Mouse (Mus musculus): ENCODE results near the gene Lmbr1l. TPM values are rescaled to one million over a fixed set of nuclear protein-coding genes. Genes with fewer than 3 reads are reported as not detected.

Gene Lmbr1l
- total and polyA plus RNA-seq, 3 experiments = 7.0 to 17.3 TPM; not detected in 1

DNA sequence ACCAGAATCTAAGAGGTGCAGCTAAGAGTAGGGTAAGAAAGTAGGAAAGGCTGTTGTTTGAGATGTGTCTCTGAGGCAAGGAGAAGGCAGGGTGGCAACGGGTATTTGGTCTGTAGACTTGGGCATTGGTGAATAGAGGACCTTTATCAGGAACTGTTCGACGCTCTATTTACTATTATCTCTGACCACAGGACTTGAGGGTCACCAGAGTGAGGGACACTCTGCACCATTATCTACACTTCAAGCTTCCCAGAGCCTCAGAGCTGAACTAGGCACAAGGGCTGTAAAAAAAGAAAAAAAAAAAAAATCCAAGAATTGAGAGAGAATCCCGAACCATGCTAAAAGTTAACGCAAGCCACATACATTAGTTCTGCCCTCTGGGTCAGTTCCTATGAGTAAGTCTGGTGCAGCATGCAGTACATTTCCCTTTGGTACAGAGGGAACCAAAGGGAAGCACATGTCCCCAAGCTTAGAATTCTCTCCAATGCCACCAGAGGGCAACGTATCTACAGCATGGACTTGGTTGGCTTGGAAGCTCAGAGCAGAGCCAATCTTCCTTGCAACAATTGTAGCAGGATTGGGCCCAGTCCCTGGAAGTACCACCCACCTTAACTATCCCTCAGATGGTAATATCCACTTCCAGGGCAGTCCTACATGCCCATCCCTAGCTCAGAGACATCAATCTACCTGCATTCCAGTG, 26.0 kb downstream of the Lmbr1l start:
- Histone ChIP-seq H3K9me3 (replicated peaks; ENCODE audit: insufficient read depth, low read length) (no peaks in the 10 kb centered on the region), H3K4me3 (ENCODE audit: control insufficient read depth in 1 of 2, insufficient read depth in 1 of 2, low read depth in 2 of 2, low read length in 2 of 2) (no peak overlapping the region), H3K79me2 (ENCODE audit: control insufficient read depth, insufficient read depth, low read length, poor library complexity) (no peaks in the 10 kb centered on the region), H3K27ac (ENCODE audit: control insufficient read depth, low read depth, low read length) (no peak overlapping the region), H3K4me1 (ENCODE audit: control insufficient read depth in 1 of 2, insufficient read depth in 2 of 2, low read length in 2 of 2) (peaks cover 0 to 7% of the 10 kb centered on the region in 2 experiments; a peak in 2 of 4 replicates), H3K27me3 (ENCODE audit: control insufficient read depth in 1 of 2, insufficient read depth in 2 of 2, low read length in 2 of 2) (peaks cover 0 to 2% of the 10 kb centered on the region in 2 experiments; a peak in 1 of 4 replicates), H3K9ac (ENCODE audit: control insufficient read depth, low read depth, low read length, poor library complexity, severe bottlenecking) (peak overlapping the region; percentile 12; the same call in 1 of the 2 replicates), H3K36me3 (ENCODE audit: control insufficient read depth in 1 of 2, insufficient read depth in 2 of 2, low read length in 2 of 2) (peaks cover 0 to 4% of the 10 kb centered on the region in 2 experiments; a peak in 2 of 4 replicates)
- peak; percentile 88 for DNase-seq (ENCODE audit: low read depth, low spot score)
- peak; percentile 88 for TF ChIP-seq SMC3 (IDR thresholded peaks at IDR 0.05; ENCODE audit: low read depth, low read length)
- no peak for TF ChIP-seq RCOR1 (IDR thresholded peaks at IDR 0.05; ENCODE audit: low read depth, low read length)
- TF ChIP-seq TBP (IDR thresholded peaks at IDR 0.05; ENCODE audit: low read depth, low read length) = peak; percentile 75; the same call in 1 of the 2 replicates
- peak; percentile 60; the same call in 1 of the 2 replicates for TF ChIP-seq SIN3A (IDR thresholded peaks at IDR 0.05; ENCODE audit: low read length)
- peak; percentile 86 for TF ChIP-seq RAD21 (IDR thresholded peaks at IDR 0.05; ENCODE audit: low read depth, low read length)
- TF ChIP-seq MXI1 (IDR thresholded peaks at IDR 0.05; ENCODE audit: low read depth, low read length) = peak; percentile 85
- no peak for TF ChIP-seq POLR2AphosphoS5 (IDR thresholded peaks at IDR 0.05; ENCODE audit: borderline replicate concordance, low read depth, low read length)
- TF ChIP-seq MYC (IDR thresholded peaks at IDR 0.05; ENCODE audit: low read depth, low read length) = peak; percentile 99
- TF ChIP-seq MAZ (IDR thresholded peaks at IDR 0.05; ENCODE audit: low read depth, low read length) = 0 out of 2 replicates have a peak, but pooled peaks have one; percentile 23
- peak; percentile 95 for TF ChIP-seq MAX (IDR thresholded peaks at IDR 0.05; ENCODE audit: low read length)
- TF ChIP-seq ZC3H11A (IDR thresholded peaks at IDR 0.05; ENCODE audit: low read depth, low read length) = peak; percentile 80
- no peak for TF ChIP-seq MEF2A (IDR thresholded peaks at IDR 0.05; ENCODE audit: extremely low read depth, insufficient replicate concordance, low read depth, low read length, poor library complexity, severe bottlenecking)
- TF ChIP-seq CTCF (IDR thresholded peaks at IDR 0.05 in 2 of 3, conservative IDR thresholded peaks at IDR 0.05 in 1 of 3; ENCODE audit: control insufficient read depth in 1 of 3, insufficient read depth in 1 of 3, low read depth in 2 of 3, low read length in 3 of 3, poor library complexity in 1 of 3, severe bottlenecking in 1 of 3) = peak; percentile 70 to 97 (median 93)

DNA sequence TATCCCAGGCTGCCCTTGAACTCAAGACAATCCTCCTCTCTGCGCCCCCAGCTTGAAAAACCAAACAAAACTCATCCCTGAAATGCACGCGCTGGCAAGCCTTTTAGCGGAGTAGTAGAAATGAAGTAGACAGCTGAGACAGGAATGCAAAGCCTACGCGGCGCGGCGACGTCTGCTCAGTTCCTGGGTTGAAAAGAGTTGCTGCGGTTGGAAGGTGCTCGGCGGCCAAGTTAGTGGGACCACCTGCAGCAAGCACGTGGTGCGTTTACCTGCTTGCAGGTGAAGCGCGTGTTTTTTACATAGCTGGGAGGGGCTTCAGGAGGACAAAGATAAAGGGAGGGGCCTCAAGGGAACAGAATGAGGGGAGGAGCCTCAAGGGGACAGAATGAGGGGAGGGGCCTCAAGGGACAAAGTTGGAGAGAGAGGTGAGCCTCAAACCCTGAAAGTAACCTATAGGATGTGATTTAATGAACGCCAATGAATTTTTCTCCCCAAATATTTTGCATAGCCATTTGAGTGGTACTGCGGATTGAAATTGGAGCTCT, 26.8 kb downstream of the Lmbr1l start:
- Histone ChIP-seq H3K4me3 (ENCODE audit: control insufficient read depth in 1 of 2, insufficient read depth in 1 of 2, low read depth in 2 of 2, low read length in 2 of 2) (no peak overlapping the region), H3K79me2 (ENCODE audit: control insufficient read depth, insufficient read depth, low read length, poor library complexity) (no peaks in the 10 kb centered on the region), H3K9ac (ENCODE audit: control insufficient read depth, low read depth, low read length, poor library complexity, severe bottlenecking) (no peak overlapping the region), H3K27ac (ENCODE audit: control insufficient read depth, low read depth, low read length) (no peak overlapping the region), H3K36me3 (ENCODE audit: control insufficient read depth in 1 of 2, insufficient read depth in 2 of 2, low read length in 2 of 2) (peaks cover 0 to 4% of the 10 kb centered on the region in 2 experiments; a peak in 2 of 4 replicates), H3K9me3 (replicated peaks; ENCODE audit: insufficient read depth, low read length) (no peaks in the 10 kb centered on the region), H3K27me3 (ENCODE audit: control insufficient read depth in 1 of 2, insufficient read depth in 2 of 2, low read length in 2 of 2) (peaks cover 0 to 3% of the 10 kb centered on the region in 2 experiments; a peak in 1 of 4 replicates), H3K4me1 (ENCODE audit: control insufficient read depth in 1 of 2, insufficient read depth in 2 of 2, low read length in 2 of 2) (peaks cover 0 to 7% of the 10 kb centered on the region in 2 experiments; a peak in 2 of 4 replicates)
- no peak for DNase-seq (ENCODE audit: low read depth, low spot score)
- TF ChIP-seq GABPA (IDR thresholded peaks at IDR 0.05; ENCODE audit: low read depth, low read length) (no peak), RAD21 (IDR thresholded peaks at IDR 0.05; ENCODE audit: low read depth, low read length) (no peak), ELF1 (IDR thresholded peaks at IDR 0.05; ENCODE audit: low read depth, low read length) (no peak), NRF1 (IDR thresholded peaks at IDR 0.05; ENCODE audit: insufficient read depth, low read depth, low read length, poor library complexity, severe bottlenecking) (no peak), USF2 (IDR thresholded peaks at IDR 0.05; ENCODE audit: borderline replicate concordance in 1 of 2, insufficient read depth in 1 of 2, low read depth in 1 of 2, low read length in 2 of 2) (no peak), UBTF (IDR thresholded peaks at IDR 0.05; ENCODE audit: borderline replicate concordance, insufficient read depth, low read depth, low read length) (no peak), ZNF384 (IDR thresholded peaks at IDR 0.05; ENCODE audit: low read depth, low read length) (no peak), POLR2AphosphoS2 (IDR thresholded peaks at IDR 0.05; ENCODE audit: low read length) (no peak)

Measured in MEL (cell line).